Mouse (Mus musculus): Measurements from ENCODE around the gene Adsl.

Adsl gene

DNA sequence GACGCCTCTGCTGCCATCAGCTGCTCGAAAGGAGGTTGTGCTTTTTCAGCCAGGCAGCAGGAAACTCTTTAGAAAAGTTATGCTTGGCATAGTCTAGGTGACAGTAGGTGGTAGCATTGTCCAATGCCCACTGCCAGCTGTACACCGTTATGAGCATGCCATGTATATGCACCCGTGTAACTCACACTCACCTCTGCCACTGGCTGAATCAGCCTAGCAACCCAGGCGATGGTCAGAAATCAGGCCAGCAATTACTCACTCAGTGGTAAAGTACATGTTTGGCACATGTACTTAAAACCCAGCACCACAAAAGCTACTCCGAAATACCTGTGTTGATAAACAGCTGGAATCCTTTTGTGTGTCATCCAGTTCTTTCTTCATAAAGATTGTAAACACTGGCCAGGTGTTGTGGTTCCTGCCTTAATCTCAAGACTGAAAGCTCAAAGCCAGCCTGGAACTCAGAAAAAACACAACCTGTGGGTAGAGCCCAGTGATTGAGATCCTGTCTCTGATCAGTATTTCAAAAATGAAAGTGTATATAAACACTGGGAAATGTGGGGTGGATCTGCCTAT, 6.7 kb upstream of the Adsl start:
- no peak for DNase-seq

DNA sequence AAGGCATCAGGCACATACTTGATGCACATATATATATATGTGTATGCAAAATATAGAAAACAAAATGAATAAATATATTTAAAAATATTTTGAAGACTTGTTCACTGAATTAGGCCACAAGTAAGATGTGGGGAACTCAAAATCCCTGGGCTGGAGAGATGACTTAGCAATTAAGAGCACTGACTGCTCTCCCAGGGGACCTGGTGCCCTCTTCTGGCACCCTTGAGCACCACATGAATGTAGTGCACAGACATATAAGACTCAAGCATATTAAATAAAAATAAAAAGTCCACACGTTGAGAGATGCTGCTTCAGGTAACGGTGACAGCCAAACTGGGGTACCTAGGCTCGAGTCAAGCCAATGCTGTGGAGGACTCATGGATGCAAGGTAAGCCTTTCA, 2.4 kb upstream of the Adsl start:
- peak; percentile 49 for DNase-seq

DNA sequence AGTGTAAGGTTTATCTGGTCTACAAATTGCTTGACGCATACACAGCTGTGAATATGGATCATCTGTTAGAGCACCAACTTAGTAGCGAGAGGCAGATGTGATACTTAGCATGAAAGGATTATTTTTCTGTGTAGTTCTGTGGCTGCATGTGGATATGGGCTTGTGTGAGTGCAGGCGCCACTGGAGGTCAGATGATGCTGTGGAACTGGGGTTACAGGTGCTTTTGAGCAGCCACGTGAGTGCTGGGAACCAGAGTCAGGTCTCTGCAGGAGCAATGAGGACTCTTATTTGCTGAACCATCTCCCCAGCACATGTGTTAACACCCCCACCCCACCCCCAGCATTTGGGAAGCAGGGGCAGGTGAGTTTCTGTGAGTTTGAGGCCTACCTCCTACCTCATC, 1.1 kb downstream of the Adsl start:
- no peak for DNase-seq

DNA sequence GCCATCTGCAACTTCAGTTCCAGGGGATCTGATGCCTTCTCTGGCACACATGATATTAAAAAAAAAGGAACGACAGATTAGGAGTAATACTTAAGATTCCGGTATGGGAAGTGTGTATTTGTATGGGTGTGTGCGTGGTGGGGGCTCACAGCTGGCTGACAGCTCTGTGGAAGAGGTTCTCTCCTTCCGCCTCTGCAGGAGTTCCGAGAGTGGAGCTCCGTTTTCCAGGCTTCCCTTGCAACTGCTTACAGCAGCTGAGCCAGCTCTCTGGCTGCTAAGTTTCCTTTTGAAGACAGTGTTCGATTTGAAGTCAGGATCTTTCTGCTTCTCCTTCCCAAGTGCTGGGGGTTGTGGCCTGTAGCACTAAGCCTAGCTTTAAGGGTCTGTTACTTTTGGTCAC, 1.8 kb downstream of the Adsl start:
- DNase-seq, result no peak

DNA sequence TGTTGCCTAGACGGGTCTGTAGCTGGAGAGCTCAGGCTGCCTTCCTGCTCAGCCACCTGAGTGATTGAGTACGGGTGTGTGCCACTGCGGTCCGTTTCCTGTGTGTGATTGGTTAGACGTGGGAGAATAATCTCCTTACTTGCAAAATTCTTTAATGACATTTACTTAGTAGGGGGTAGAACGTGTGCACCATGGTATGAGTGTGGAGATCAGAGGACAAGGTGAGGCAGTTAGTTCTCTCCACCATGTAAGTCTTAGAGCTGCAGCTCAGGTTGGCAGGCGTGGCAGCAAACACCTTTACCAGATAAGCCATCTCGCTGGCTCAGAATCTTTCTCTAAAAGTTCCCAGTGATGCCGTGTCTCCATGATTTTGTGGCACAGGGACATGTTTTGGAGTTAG, 5.7 kb downstream of the Adsl start:
- DNase-seq, result no peak

DNA sequence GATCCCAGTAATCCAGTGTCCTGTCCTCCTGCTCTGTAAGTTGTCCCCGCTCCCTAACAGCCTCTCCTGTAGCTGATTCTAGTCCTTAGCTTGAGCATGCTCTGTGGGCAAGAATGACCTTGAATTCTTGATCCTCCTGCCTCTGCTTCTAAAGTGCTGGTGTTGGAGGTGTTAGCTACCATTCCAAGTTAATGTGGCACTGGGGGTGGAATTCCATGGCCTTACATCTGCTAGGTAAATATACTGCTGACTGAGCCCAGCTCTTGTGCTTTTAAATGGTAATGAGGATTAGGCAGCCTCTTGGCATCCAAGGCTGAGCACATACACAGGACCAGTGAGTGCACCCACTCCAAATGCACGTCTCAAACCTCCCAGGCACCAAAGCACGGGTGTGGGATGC, 6.6 kb downstream of the Adsl start:
- no peak for DNase-seq

DNA sequence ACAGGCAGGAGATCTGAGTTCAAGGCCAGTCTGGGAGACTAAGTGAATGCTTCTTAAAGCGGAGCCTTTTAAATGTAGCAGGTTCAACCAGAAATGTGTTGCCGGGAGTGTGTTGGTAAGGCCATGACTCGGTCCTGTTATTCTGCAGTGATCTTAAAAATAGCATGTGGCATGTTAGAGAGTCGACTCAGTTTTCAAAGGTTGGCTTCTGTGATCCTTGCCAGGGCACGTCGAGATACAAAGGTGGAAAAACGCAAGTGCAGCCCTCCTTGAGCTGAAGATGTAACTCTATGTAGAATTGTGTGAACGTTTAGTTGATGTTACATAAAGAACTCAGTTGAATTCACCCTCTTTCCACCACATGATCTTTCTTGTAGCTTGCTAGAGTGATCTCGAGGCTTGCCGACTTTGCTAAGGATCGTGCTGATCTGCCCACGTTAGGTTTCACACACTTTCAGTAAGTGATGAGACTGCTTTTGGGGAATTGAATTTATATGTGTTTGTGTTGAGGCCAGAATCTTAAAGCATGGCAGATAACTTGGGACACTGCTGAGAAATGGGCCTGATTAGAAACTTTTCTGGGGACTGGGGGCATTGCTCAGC, 7.6 kb downstream of the Adsl start:
- DNase-seq, result no peak

DNA sequence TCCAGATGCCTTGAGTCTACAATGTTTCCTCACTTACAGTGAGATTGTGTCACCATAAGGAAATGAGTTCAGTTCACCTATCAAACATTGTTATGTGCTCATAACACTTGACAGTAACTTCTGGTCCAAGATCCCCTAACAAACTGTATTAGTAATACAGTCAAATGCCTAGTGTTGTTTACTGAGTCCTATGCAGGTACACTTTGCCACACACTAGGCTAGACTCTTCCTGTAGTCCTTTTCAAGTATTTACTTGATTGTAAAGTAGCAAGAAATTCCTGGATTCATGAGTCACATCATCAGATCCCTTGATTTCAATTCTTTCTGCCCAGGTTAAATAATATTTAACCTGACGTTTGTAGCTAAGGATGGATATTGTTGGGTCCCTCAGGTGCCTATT, 21.1 kb downstream of the Adsl start:
- no peak for DNase-seq

DNA sequence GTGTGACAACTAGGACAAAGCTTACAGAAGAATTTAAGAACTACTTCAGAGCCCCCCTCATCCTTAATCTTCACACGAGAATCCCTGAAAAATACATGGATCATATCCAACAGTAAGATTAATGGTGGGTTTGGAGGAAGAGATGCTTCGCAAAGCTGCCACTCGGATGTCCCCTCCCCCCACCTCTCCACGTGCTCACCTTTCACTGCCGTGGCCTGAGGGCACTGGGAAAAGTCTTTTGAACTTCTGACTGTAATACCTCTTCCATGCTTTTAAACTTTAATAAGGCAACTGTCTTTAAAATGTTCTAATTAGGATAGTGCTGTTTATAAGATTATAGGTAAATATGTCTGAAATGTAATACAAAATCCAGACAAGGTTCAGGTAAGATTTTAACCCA, 26.0 kb downstream of the Adsl start:
- DNase-seq, result no peak

DNA sequence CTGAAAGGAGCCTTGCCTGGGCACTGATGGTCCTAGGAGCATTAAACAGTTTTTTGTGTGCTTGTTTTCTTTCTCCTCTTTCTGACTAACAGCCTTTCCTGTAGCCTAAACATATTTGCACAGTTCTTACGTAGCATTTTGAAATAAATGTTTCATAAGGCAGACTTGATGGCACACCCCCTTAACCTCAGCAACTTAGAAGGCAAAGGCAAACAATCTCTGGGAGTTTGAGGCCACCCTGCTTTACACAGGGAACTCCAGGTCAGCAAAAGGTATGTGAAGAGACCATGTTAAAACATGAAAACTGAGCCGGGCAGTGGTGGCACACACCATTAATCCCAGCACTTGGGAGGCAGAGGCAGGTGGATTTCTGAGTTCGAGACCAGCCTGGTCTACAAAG, 27.4 kb downstream of the Adsl start:
- DNase-seq, result no peak

DNA sequence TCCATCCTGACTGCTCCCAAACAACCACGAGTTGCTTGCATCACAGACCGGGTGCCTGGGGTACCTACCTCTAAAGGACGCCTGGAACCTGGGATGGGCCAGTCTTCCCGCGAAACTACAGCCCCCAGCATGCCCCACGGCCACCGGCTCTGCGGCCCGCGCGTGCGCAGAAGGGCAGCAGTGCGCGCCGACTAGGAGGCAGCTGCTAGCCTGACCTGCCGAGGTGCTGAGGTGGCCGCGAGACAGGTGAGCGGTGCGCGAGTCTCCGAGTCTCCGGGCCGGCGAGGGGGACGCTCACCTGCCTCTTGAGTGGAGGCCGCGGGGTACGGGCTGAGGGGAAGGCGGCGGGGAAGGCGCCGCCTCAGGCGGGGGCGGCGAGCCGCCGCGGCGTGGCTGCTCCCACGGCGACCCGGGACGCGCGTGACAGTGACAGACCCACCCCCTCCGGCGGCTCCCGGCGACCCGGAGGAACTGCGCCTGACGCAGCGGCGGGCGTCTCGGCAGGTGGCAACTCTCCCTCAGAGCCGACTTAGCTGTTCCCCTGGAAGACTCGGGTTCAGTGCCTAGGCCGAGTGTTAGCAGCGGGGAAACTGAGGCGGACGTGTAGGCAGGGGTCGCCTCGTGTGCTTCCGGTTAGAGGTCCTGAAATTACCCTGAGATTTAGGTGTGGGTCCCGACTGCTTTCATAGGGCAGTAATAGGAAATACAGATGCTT, 29.5 kb downstream of the Adsl start, which contains the start of gene Sgsm3:
Gene Sgsm3, plus strand, starts transcription at position 146 of the 715 bp plus-strand sequence.
- DNase-seq, result peak; percentile 87

DNA sequence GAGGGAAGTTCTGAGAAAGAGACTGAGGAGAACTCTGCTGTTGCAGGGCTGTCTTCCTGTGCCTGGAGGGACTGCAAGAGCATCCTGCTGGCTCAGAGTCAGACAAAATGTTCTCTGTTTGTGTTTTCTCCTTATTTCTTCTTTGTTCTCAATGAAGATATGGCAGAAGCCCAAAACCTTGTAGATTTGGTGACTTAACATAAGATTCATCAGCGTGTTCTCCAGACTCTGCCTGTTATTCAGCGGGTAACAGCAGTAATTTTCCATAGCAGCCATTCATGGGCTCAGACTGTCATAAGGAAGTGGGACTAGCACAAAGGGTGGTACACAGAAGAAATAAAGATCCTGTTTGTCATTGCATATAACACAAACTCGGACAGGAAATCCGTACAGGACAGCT, 31.3 kb downstream of the Adsl start:
- no peak for DNase-seq

DNA sequence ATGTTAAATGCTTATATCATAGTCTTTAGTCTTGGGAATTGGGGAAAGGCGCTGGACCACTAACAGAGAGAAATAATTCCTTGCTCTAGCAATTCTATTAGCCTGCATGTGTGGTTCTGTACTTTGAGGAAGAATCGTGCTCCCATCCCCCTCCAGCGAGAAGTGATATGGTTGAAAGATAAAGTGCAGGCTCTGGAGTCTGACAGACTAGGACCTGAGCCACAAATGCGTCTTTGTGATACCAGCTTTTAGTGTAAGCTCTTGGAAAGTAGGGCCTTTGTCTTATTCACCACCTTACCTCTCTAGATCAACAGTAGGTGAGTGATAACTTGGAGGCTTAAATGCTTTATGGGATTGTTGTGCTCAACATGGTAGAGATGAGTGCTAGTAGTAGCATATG, 32.9 kb downstream of the Adsl start:
- no peak for DNase-seq

DNA sequence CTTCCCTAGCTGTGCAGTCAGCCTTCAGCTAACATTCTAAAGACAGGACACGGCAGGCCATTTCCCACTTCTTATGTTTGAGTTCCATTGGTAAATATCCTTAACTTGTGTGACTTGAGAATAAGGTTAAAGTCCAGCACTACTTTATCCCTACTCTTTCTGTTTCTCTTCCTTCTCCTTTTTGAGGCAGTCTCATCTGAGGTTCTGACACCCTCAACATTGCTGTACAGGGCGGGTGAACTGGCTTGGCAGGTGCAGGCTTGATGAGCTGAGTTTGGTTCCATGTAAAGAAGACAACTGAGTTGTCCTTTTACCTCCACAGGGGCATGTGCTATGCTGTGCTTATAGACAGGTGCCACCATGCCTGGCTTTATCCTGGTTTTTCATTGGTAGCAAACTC, 35.0 kb downstream of the Adsl start:
- DNase-seq, result no peak

DNA sequence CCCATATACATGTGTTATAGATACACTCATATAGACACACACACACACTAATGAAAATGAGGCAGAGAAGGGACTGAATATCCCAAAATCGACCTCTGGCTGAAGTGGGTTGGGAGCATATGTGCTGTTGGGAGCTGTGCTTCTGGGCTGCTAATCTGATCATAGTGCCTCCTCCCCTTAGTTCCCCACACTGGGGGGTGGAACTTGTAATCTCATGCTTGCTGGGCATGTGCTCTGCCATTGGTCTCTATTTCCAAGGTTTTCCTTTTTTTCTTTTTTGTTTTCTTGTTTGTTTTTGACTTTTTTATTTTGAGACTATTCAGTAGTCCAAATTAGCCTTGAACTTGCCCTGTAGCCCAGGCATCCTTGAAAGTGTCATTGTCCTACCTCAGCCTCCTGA, 40.0 kb downstream of the Adsl start:
- DNase-seq, result no peak

DNA sequence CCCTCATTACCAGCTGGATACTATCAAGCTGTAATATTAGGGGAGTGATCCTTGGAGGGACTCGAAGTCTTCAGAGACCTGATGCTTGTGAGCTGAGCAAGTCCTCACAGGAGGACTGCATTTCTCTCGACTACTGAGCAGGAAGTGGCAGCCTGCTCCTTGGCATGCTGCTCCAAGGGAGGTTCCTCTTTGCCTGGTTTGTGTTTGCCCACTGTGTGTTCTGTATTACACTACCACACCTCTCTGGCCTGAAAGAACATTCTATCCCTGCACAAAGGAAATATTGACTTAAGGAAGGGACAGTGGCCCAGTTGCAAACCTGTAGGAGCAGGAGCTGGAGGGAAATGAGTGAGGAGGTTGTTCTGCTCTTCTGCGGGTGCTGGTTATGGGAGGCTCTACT, 41.4 kb downstream of the Adsl start:
- no peak for DNase-seq

DNA sequence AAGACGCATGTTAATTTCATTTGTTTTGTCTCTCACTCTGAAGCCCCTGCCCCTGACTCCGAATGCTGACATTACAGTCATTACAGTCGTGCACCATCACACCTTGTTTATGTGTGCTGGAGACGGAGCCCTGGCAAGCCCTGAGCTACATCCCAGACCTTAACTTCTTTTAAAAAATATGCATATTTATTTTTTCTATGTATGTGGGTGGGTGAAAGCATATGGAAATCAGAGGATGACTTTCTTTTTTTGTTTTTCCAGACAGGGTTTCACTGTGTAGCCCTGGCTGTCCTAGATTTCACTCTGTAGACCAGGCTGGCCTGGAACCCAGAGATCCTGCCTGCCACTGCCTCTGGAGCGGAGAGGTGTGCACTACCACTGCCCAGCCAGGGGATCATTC, 46.7 kb downstream of the Adsl start:
- no peak for DNase-seq

DNA sequence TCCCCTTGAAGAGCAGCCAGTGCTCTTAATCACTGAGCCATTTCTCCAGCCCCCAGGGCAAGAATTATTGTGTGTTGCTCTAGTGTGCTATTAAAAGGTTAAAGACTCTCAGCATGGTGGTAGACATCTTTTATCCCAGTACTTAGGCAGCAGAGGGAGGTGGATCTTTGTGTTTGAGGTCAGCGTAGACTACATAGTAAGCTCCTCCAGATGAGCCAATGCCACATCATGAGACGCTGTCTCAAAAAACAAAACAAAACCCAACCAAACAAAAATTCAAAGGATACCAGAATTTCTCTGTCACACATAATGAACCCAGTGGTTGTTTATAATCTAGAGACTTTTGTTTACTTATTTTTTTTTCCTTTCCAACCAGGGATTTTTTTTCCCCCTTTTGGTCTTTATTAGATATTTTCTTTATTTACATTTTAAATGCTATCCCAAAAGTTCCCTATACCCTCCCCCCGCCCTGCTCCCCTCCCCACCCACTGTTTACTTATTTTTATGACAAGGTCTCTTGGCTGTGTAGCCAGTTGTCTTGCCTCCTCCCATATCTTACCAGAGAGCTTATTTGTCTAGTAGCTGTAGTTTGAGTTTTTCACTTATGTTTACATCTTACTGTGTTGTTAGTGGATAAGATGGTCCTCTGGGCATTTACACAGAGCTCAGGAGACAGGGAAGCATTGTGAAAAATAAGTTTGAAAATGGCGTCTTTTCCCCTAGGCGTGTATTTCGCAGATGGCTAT, 48.0 kb downstream of the Adsl start:
- no peak for DNase-seq

DNA sequence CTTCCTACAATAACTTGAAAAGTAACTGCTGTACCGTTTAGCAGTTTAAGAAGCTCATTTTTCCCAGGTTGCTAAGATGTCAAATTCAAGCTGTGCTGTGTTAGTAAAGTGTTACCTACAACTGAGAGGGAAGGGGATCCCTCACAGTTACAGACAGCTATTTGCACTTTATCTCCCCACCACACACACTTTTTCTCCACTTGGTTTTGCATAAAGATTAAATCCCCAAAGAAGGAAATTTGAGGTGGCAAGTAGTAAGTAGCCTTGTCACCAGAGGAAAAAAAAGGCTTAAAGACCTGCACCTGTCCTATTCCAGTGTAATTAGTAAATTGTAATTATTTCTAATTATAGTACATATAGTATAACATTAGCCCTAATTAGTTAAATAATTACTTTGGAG, 48.8 kb downstream of the Adsl start:
- no peak for DNase-seq

DNA sequence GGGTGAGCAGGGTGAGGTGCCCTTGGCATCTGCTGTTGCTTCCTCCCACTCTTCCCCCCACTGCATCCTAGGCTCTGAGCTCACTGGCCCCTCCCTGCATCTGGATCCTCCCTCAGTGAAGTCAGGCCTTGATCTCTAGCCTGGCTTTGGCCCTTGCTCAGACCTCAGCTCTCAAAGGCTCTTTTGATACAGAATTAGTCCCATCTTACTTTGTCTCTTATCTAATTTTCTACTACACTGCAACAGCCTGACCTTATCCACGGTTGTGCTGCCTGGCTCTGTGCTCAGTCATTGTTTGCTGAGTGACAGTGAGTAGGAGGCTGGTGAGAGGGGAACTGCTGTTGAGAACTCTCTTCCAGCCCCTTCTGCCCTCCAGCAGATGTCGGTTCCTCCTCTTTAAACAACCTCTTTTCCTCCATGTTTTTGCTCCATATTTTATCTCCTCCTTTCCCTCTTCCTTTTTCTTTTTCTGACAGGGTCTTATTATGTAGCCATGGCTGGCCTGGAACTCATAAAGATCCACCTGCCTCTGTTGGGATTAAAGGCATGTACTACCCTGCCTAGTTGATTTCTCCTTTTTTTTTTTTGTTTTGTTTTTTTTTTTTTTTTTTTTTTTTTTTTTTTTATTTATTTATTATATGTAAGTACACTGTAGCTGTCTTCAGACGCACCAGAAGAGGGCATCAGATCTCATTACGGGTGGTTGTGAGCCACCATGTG, 52.3 kb downstream of the Adsl start:
- no peak for DNase-seq

DNA sequence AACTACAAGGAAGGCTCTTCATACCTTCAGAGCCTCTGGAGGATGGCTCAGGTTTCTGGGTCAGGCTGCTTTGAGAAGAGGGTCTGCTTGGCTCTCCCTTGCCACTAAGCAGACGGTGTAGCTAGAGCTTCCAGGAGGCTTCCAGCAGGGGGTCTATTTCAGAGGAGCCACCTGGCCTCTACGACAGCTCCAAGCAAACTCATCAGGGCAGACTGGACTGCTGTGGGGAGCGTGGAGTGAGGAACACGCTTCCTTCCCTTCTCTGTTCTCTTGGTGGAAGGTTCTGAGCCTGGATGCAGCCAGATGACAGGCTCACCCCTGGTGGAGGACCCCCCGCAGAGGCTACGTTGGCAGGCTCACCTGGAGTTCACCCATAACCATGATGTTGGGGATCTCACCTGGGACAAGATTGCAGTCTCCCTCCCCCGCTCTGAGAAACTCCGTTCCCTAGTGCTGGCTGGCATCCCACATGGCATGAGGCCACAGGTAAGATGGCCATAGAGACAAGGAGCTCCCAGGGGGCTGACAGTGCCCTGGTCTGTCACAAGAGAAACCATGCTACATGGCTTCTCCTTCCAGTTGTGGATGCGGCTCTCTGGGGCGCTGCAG, 57.9 kb downstream of the Adsl start:
- no peak for DNase-seq

DNA sequence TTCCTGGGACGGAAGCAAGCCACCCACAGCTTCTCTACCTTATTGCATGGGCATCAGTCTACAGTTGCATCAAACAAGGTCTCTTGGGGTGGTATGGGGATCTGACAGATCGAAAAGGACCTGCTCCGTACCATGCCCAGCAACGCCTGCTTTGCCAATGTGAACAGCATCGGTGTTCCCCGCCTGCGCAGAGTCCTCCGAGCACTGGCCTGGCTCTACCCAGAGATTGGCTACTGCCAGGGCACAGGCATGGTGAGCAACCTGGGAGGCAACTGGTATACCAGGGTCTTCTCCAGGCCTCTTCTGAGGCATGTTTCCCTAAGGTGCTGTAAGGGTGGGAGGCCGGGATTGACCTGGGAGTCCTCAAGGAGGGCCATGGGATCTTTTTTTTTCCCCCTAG, 59.0 kb downstream of the Adsl start:
- DNase-seq, result no peak

DNA sequence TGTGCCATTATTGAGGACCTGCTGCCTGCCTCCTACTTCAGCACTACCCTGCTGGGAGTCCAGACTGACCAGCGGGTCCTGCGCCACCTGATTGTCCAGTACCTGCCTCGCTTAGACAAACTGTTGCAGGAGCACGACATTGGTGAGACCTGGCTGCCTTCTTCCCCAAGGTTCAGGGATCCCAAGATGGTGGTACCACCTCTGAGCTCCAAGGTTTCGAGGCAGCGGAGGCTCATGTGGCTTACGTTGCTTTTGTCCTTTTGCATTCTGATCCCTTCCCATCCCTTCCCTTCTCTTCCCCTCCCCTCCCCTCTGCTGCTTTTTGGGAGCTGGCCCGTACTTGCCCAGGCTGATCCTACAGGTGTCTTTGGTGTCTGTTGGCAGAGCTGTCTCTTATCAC, 59.6 kb downstream of the Adsl start:
- no peak for DNase-seq
